Mouse (Mus musculus) naive thymus-derived CD4-positive, alpha-beta T cell, adult 5 months (primary cell): ENCODE data around the gene AC141477.1. TPM values are rescaled to one million over a fixed set of nuclear protein-coding genes. Genes with fewer than 3 reads are reported as not detected.

ENCODE experiments used
- polyA plus RNA-seq: library from polyadenylated mRNA; unstranded; fragments of 100-300 nt; shearing (Covaris generic); gene quantifications from one replicate; pipeline ENCODE4 v1.2.1, GENCODE M21; 2017

The AC141477.1 gene
- polyA plus RNA-seq = 21.6 TPM

DNA sequence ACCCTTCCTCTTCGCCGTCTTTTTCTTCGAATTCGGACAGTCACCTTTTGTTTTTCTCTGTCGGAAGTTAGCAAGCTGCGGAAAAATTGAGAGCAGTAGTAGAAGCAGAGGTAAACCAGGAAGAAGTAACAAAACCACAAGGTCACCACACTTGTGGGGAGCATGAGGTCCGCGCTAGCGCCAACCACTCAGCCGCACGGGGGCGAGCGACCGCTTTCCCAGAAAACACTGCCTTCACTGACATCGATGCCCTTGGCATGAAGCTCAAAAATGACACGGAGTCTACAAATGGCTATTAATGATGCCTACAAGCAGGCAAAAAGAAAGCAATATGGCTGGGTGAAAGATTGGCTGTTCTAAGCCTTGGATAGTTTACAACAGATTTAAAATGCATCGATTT, at the start of gene AC141477.1:
Gene AC141477.1 (minus strand): TSS at position 164 of the 400 bp plus-strand sequence.

DNA sequence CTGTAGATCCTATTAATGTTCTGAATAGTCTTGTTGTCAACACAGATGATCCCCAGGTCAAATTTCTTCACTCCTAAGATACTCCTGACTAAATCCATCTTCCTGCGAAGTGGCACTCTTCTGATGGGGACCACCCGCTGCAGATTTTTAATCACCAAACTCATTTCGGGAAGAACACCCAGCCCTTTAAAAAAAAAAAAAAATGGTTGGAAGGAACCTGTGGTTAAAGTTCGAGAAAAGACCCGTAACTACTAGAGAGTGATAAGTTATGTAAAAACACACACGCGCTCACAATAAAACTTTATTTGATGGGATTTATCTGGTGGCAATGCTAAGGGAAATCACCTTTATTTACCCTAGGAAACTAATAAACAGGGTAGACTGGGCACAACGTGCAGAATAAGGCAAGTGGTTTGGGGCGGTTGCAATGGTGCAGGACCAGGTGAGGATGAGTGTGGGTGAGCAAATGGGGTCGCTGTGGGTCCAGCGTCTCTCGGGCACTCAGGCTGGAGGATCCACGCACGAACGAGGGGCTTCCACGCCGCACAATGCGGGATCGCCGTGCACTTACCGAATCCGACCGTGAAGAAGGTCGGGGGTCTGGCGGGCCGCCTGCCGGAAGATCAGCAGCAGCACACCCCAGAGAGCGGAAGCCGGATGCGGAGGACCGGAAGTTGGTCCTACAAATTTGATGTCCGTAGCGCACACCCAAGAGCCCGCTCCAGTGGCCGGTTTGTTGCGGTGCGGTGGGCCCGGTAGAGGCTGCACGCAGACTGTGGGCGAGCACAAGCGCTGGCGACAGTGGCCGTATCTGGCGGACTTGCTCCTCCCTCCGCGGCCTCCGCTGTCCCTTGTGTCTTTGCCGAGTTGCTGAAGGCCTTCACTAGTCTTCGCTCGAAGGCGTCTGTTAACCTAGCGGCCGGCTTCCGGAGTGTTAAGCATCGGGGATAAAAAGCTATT, 28.2 kb upstream of the AC141477.1 start, which contains the start of the genes Mcm3ap and Ybey:
Gene Mcm3ap (plus strand): TSS at position 725 of the 960 bp plus-strand sequence.
Gene Ybey (minus strand): TSS at position 912 of the 960 bp plus-strand sequence.

DNA sequence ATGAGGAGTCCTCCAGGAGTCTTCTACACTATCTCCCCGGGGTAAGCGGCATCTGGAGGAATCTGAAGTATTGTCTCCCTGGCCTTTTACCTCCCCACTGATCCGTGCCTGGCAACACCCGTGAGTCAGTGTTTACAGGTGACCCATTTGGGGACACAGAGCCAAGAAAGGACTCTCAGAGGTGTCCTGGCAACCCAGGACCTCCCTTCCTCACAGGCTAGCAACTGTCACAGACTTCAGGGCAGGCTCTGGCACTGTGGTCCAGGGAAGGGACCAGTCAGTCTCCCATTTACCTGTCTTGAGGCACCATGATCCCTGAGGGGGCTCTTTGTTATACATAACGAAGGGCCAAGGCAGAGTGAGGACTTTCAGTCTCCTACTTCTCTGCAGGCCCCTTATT, 8.6 kb upstream of the AC141477.1 start, which contains the start of gene 2610028H24Rik:
Gene 2610028H24Rik (plus strand): TSS at position 231 of the 400 bp plus-strand sequence.

DNA sequence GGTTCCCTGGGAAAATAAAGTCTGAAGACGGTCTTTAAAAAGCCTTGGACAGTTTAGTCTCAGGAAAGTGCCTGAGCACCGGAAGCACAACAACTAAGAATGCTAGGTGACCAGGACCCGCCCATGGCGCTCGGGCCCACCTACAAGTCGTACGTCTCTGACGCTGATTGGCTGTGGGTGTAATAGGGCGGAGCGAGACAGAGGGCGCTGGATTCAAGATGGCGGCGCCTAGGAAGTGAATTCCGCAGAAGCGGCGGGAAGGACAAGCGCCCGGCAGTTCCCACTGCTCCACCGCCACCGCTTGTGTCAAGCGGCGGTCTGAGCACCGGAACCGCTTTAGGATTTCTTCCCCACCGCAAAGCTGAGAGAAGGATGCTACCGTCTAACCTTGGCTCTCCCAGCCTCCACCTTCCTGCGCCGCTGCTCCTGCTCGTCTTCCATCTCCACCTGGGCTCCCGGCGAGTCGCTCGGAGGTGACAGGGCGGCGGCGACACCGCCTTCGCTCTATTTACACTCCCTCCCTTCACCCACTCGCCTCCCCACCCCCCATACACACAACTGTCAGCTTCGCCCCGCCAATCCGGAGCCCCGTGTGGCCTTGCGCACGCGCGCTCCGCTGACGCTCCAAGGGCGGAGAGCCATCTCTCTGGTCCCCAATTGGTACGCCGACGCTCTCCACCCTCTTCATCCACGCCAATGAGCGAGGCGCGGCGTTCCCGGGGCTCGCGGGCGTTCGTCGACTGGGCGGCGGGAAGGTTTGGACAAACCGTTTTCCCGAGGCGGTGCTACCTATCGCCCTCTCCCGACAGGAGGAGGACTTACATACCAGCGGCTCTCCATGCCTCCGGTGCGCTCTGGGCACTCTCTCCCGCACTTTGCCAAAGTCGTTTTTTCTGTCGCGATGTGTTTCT, 2.2 kb upstream of the AC141477.1 start, which contains the start of gene Pcnt:
Gene Pcnt (minus strand): TSS at position 609 of the 911 bp plus-strand sequence.

Other genes starting within 250 kb of the AC141477.1 start
- 13.6 TPM for gene Prmt2, start 202.6 kb downstream of the AC141477.1 start, polyA plus RNA-seq
- gene S100b, start 186.6 kb downstream of the AC141477.1 start, polyA plus RNA-seq = not detected
- gene Dip2a, start 95.2 kb downstream of the AC141477.1 start, polyA plus RNA-seq = 4.5 TPM
- 35.0 TPM for gene Pcnt, start 2.3 kb upstream of the AC141477.1 start, polyA plus RNA-seq
- gene 2610028H24Rik, start 8.6 kb upstream of the AC141477.1 start, polyA plus RNA-seq = not detected
- 84.2 TPM for gene Mcm3ap, start 28.5 kb upstream of the AC141477.1 start, polyA plus RNA-seq
- gene Ybey, start 28.7 kb upstream of the AC141477.1 start, polyA plus RNA-seq = 1.0 TPM
- 18.6 TPM for gene Lss, start 91.1 kb upstream of the AC141477.1 start, polyA plus RNA-seq
- gene Spatc1l, start 121.8 kb upstream of the AC141477.1 start, polyA plus RNA-seq = not detected
- not detected for gene Ftcd, start 135.2 kb upstream of the AC141477.1 start, polyA plus RNA-seq
- gene Col6a2, start 183.2 kb upstream of the AC141477.1 start, polyA plus RNA-seq = not detected